Mouse (Mus musculus): ENCODE measurements at regions not wholly inside any gene's neighbourhood (a gene's known extent, or its start where the extent isn't known, plus 50 kb on each side); places are given as distances from the start of the nearest gene placed in this dataset.

DNA sequence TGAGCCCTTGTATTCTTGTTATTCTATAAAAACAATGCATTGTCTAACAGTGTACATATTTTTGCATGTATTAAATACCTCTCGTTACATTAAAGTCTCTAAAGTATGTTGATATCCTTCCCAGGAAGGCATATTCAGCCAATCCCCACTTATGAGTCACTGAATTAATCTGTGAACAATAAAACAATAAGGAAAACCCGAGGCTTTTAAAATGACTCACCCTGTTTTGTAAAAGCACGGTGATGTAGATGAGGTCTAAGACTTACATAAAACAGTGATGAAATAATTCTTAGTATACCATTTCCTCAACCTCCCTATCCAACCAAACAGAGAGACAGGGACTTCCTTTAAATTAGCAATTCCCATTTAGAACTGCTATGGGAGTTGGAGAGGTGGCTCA is 95.8 kb downstream of the Asb7 start:
- TF ChIP-seq CTCF (IDR thresholded peaks at IDR 0.05; ENCODE audit: low read depth, low read length), result no peak
- TF ChIP-seq POLR2A (IDR thresholded peaks at IDR 0.05; ENCODE audit: extremely low read depth, insufficient read depth, low read length), result no peak
- no peak overlapping the region for H3K4me3 ChIP-seq (ENCODE audit: insufficient read depth, low read depth, low read length)
- no peaks in the 10 kb centered on the region for H3K27me3 ChIP-seq (ENCODE audit: control insufficient read depth, insufficient read depth, low read length)
- no peak for DNase-seq (ENCODE audit: extremely low read depth, low read depth, low spot score)
- 83% methylated on average over 3 of the region's 3 CpGs for WGBS
- H3K4me1 ChIP-seq (ENCODE audit: control insufficient read depth, insufficient read depth, low read length), result no peaks in the 10 kb centered on the region
- no peak overlapping the region for H3K27ac ChIP-seq (replicated peaks; ENCODE audit: insufficient read depth, low read depth, low read length)
- H3K9ac ChIP-seq (ENCODE audit: low read depth, low read length), result no peak overlapping the region
- H3K36me3 ChIP-seq (ENCODE audit: control insufficient read depth, insufficient read depth, low read length), result no peaks in the 10 kb centered on the region
- H3K79me2 ChIP-seq (ENCODE audit: control insufficient read depth, insufficient read depth, low read length), result no peaks in the 10 kb centered on the region

DNA sequence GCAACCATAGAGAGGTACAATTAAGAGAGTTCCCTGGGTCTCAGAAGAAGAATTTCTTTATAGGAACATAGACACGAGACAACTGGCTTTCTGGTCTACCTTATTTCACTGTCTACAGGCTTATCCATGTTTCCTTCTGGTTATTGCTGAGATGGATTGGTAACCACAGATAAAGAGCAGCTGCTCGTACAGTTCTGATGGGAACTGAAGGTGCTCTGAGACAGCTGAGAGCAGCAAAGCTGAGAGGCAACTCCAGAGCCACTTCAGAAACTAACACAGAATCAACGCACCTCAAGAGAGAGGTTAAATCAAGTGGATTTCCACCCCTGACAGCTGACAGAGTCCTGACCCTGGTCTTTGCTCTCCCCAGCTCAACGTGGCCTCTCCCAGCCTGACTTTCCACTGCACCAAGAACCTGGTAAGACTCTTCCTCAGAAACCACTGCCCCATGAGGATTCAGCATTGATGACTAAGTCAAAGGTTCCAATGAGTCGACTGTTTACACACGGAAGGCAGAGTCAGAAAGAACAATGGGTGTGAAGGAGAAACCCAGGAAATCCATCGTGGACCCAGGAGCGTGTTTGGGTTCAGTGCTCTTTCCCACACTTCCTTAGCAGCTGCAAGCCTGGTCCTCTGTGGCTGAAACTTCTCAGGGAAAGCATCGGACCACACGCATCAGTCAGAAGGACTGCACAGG is 97.7 kb downstream of the Asb7 start:
- no peaks in the 10 kb centered on the region for H3K27me3 ChIP-seq (ENCODE audit: control insufficient read depth, insufficient read depth, low read length)
- no peaks in the 10 kb centered on the region for H3K4me1 ChIP-seq (ENCODE audit: control insufficient read depth, insufficient read depth, low read length)

DNA sequence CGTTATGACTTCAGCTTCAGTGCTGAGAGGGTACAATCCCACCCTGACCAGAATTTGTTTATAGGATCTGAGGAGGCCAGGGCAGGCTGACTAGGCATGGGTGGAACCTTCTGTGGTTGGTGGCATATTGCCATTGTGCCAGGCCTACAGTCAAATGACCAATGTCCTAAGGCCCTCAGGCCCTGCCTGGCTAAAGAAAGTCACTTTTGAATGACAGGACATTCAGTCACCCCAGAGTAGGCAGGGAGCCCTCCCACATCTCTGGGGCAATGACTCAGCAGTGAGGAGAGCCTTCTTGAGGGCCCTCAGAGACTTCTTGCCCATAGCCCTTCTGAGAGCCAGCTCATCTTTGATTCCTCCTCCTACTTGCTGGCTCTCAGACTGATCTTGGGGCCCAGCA is 102.9 kb downstream of the Asb7 start:
- Histone ChIP-seq H3K9ac (ENCODE audit: low read depth, low read length) (no peak overlapping the region), H3K79me2 (ENCODE audit: control insufficient read depth, insufficient read depth, low read length) (no peaks in the 10 kb centered on the region), H3K4me3 (ENCODE audit: insufficient read depth, low read depth, low read length) (no peak overlapping the region), H3K27ac (replicated peaks; ENCODE audit: insufficient read depth, low read depth, low read length) (no peak overlapping the region), H3K4me1 (ENCODE audit: control insufficient read depth, insufficient read depth, low read length) (no peaks in the 10 kb centered on the region), H3K36me3 (ENCODE audit: control insufficient read depth, insufficient read depth, low read length) (no peaks in the 10 kb centered on the region), H3K27me3 (ENCODE audit: control insufficient read depth, insufficient read depth, low read length) (no peaks in the 10 kb centered on the region)
- TF ChIP-seq CTCF (IDR thresholded peaks at IDR 0.05; ENCODE audit: low read depth, low read length) (no peak), POLR2A (IDR thresholded peaks at IDR 0.05; ENCODE audit: extremely low read depth, insufficient read depth, low read length) (no peak)
- DNase-seq (ENCODE audit: extremely low read depth, low read depth, low spot score), result no peak
- 94% methylated on average over 1 of the region's 1 CpGs for WGBS

More for the DNA sequence above, 97.7 kb downstream of the Asb7 start:
- H3K36me3 ChIP-seq (ENCODE audit: control insufficient read depth, insufficient read depth, low read length), result no peaks in the 10 kb centered on the region
- H3K79me2 ChIP-seq (ENCODE audit: control insufficient read depth, insufficient read depth, low read length), result no peaks in the 10 kb centered on the region
- no peak for TF ChIP-seq CTCF (IDR thresholded peaks at IDR 0.05; ENCODE audit: low read depth, low read length)
- no peak for TF ChIP-seq POLR2A (IDR thresholded peaks at IDR 0.05; ENCODE audit: extremely low read depth, insufficient read depth, low read length)
- no peak overlapping the region for H3K27ac ChIP-seq (replicated peaks; ENCODE audit: insufficient read depth, low read depth, low read length)
- 61% methylated on average over 10 of the region's 10 CpGs for WGBS
- H3K9ac ChIP-seq (ENCODE audit: low read depth, low read length), result no peak overlapping the region
- no peak overlapping the region for H3K4me3 ChIP-seq (ENCODE audit: insufficient read depth, low read depth, low read length)
- DNase-seq (ENCODE audit: extremely low read depth, low read depth, low spot score), result no peak

DNA sequence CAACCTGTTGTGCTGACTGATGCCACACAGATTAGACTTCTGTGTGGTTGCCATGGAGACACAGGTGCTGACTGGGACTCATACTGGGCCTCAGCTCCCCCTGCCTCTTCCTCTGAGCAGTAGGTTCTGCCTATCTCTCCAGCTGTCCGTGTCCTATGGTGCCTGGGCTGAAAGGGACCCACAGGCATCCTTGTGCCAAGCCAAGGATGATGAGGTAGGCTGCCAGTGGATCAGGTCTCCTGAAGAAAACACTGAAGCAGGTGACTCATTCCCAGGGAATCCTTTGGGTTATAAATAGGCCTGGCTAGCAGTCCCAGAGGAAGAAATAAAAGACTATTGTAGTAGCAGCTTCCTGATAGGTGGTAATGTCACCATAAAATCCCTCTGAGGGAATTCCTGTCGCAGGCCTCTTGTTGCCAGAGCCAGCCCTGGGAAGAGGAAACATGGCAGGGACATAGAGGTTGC is 108.7 kb downstream of the Asb7 start:
- no peaks in the 10 kb centered on the region for H3K36me3 ChIP-seq (ENCODE audit: control insufficient read depth, insufficient read depth, low read length)
- no peaks in the 10 kb centered on the region for H3K4me1 ChIP-seq (ENCODE audit: control insufficient read depth, insufficient read depth, low read length)
- no peak overlapping the region for H3K27ac ChIP-seq (replicated peaks; ENCODE audit: insufficient read depth, low read depth, low read length)
- no peaks in the 10 kb centered on the region for H3K27me3 ChIP-seq (ENCODE audit: control insufficient read depth, insufficient read depth, low read length)
- no peaks in the 10 kb centered on the region for H3K79me2 ChIP-seq (ENCODE audit: control insufficient read depth, insufficient read depth, low read length)
- WGBS, result 53% methylated on average over 2 of the region's 2 CpGs
- no peak overlapping the region for H3K9ac ChIP-seq (ENCODE audit: low read depth, low read length)
- H3K4me3 ChIP-seq (ENCODE audit: insufficient read depth, low read depth, low read length), result no peak overlapping the region
- no peak for TF ChIP-seq CTCF (IDR thresholded peaks at IDR 0.05; ENCODE audit: low read depth, low read length)
- TF ChIP-seq POLR2A (IDR thresholded peaks at IDR 0.05; ENCODE audit: extremely low read depth, insufficient read depth, low read length), result no peak
- no peak for DNase-seq (ENCODE audit: extremely low read depth, low read depth, low spot score)

DNA sequence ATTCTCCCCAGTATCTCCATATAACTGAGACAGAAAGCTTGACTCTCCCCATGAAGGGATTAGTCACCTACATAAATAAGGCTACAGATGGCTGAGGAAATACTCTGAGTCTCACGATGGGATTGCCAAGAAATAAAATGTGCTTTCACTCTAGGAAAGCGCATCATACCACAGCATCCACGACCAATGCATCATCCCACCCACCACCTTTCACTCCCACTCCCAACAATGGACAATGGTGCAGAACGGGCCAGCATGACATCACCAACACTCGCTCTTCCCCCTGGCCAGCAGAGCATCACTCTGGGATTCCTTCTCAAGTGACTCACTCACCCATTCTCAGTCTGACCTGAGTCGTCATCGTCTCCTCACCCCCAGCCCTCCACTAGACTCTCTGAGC is 113.1 kb downstream of the Asb7 start:
- TF ChIP-seq CTCF (IDR thresholded peaks at IDR 0.05; ENCODE audit: low read depth, low read length), result no peak
- no peak for TF ChIP-seq POLR2A (IDR thresholded peaks at IDR 0.05; ENCODE audit: extremely low read depth, insufficient read depth, low read length)
- H3K4me3 ChIP-seq (ENCODE audit: insufficient read depth, low read depth, low read length), result no peak overlapping the region
- H3K27ac ChIP-seq (replicated peaks; ENCODE audit: insufficient read depth, low read depth, low read length), result no peak overlapping the region
- H3K4me1 ChIP-seq (ENCODE audit: control insufficient read depth, insufficient read depth, low read length), result no peaks in the 10 kb centered on the region
- H3K27me3 ChIP-seq (ENCODE audit: control insufficient read depth, insufficient read depth, low read length), result no peaks in the 10 kb centered on the region
- no peaks in the 10 kb centered on the region for H3K79me2 ChIP-seq (ENCODE audit: control insufficient read depth, insufficient read depth, low read length)
- DNase-seq (ENCODE audit: extremely low read depth, low read depth, low spot score), result no peak
- 83% methylated on average over 7 of the region's 7 CpGs for WGBS
- no peak overlapping the region for H3K9ac ChIP-seq (ENCODE audit: low read depth, low read length)
- no peaks in the 10 kb centered on the region for H3K36me3 ChIP-seq (ENCODE audit: control insufficient read depth, insufficient read depth, low read length)

DNA sequence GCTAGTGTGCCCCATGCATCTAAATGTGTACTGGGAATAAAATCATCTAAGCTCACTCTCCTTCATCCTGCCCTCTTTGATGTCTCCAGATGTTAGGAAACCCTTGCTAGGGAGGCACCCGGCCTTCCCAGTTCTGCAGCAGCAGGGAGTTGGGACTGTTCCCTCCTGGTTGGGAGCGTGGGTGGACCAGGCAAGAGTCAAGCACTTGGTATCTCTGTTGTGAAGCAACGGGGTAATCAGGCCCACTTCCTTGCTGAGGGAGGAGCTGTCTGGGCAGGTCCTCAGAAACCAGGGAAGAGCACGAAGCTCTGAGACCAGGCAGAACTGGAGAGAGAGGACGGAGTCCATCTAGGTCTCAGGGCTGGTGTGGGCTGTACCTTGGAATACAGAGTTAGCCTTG is 117.9 kb downstream of the Asb7 start:
- no peaks in the 10 kb centered on the region for H3K4me1 ChIP-seq (ENCODE audit: control insufficient read depth, insufficient read depth, low read length)
- H3K79me2 ChIP-seq (ENCODE audit: control insufficient read depth, insufficient read depth, low read length), result no peaks in the 10 kb centered on the region
- no peak for DNase-seq (ENCODE audit: extremely low read depth, low read depth, low spot score)
- H3K9ac ChIP-seq (ENCODE audit: low read depth, low read length), result no peak overlapping the region
- no peak overlapping the region for H3K27ac ChIP-seq (replicated peaks; ENCODE audit: insufficient read depth, low read depth, low read length)
- no peak overlapping the region for H3K4me3 ChIP-seq (ENCODE audit: insufficient read depth, low read depth, low read length)
- TF ChIP-seq POLR2A (IDR thresholded peaks at IDR 0.05; ENCODE audit: extremely low read depth, insufficient read depth, low read length), result no peak
- TF ChIP-seq CTCF (IDR thresholded peaks at IDR 0.05; ENCODE audit: low read depth, low read length), result no peak
- 74% methylated on average over 5 of the region's 5 CpGs for WGBS
- H3K27me3 ChIP-seq (ENCODE audit: control insufficient read depth, insufficient read depth, low read length), result no peaks in the 10 kb centered on the region
- H3K36me3 ChIP-seq (ENCODE audit: control insufficient read depth, insufficient read depth, low read length), result no peaks in the 10 kb centered on the region
